Mouse (Mus musculus): ENCODE measurements at regions not wholly inside any gene's neighbourhood (a gene's known extent, or its start where the extent isn't known, plus 50 kb on each side); places are given as distances from the start of the nearest gene placed in this dataset.

GRCm38 (mm10) chr8:76038526-76038925 is 590.0 kb downstream of the Iqcm start:
- peak in 1 of 2 experiments; percentile 23 for DNase-seq

GRCm38 (mm10) chr8:76052003-76052402 is 603.5 kb downstream of the Iqcm start:
- DNase-seq: peak in 1 of 2 experiments; percentile 0

- DNase-seq: peak; percentile 2 to 46
Observed at GRCm38 (mm10) chr8:76067721-76068120, 619.2 kb downstream of the Iqcm start.

- DNase-seq: no peak
Observed at GRCm38 (mm10) chr8:76072671-76073351, 624.3 kb downstream of the Iqcm start.

GRCm38 (mm10) chr8:76120587-76121145 is 672.2 kb downstream of the Iqcm start:
- no peak for DNase-seq

- peak; percentile 78 to 83 for DNase-seq
Observed at GRCm38 (mm10) chr8:76127486-76127885, 679.0 kb downstream of the Iqcm start.

- no peak for DNase-seq
Observed at GRCm38 (mm10) chr8:76137219-76137618, 688.7 kb downstream of the Iqcm start.

GRCm38 (mm10) chr8:76148681-76149080 is 700.2 kb downstream of the Iqcm start:
- no peak for DNase-seq

- no peak for DNase-seq
Observed at GRCm38 (mm10) chr8:76182520-76182919, 716.7 kb upstream of the Nr3c2 start.

GRCm38 (mm10) chr8:76183836-76184235 is 715.4 kb upstream of the Nr3c2 start:
- no peak for DNase-seq

- no peak for DNase-seq
Observed at GRCm38 (mm10) chr8:76187293-76187692, 711.9 kb upstream of the Nr3c2 start.

GRCm38 (mm10) chr8:76211891-76212290 is 687.4 kb upstream of the Nr3c2 start:
- no peak for DNase-seq

- no peak for DNase-seq
Observed at GRCm38 (mm10) chr8:76217819-76218580, 681.2 kb upstream of the Nr3c2 start.

GRCm38 (mm10) chr8:76230847-76231246 is 668.4 kb upstream of the Nr3c2 start:
- no peak for DNase-seq

GRCm38 (mm10) chr8:76249194-76249593 is 650.0 kb upstream of the Nr3c2 start:
- no peak for DNase-seq

GRCm38 (mm10) chr8:76252161-76253010 is 646.9 kb upstream of the Nr3c2 start:
- DNase-seq: no peak
